Mouse (Mus musculus) small intestine, adult 2 months (tissue): Measurements from ENCODE around the gene Slf2.

Experiments used
- CTCF ChIP-seq: fragments of 200-500 bp; IDR thresholded peaks from 2 replicates; pipeline ENCODE4 v1.5.1; 2012; ENCODE audit warnings: low read depth, mild to moderate bottlenecking, control low read depth, inconsistent platforms, low read length, moderate library complexity, mixed read lengths; ENCODE audit not compliant: insufficient replicate concordance, insufficient read length; ENCODE audit errors: extremely low read depth
- POLR2A ChIP-seq: fragments of 200-500 bp; IDR thresholded peaks from 2 replicates; pipeline ENCODE4 v1.6.1; 2012; ENCODE audit warnings: low read depth, mild to moderate bottlenecking, control low read depth, inconsistent platforms, low read length, moderate library complexity

- no peak for TF ChIP-seq CTCF
- no peak for TF ChIP-seq POLR2A
Measured at GRCm38 (mm10) chr19:44985159-44985988, 54.4 kb downstream of the Slf2 start.
